Mouse (Mus musculus): ENCODE measurements around the gene Cdc14a. TPM values are rescaled to one million over a fixed set of nuclear protein-coding genes. Genes with fewer than 3 reads are reported as not detected.

Gene Cdc14a
- polyA plus RNA-seq, 1 experiment from 2014 or later, result 15.3 TPM

- no peaks in the 10 kb centered on the region for H3K27me3 ChIP-seq (ENCODE audit: control insufficient read depth, insufficient read depth, low read length)
- ATAC-seq (replicated peaks; ENCODE audit: insufficient number of reproducible peaks, low FRiP score, low TSS enrichment, low read depth) (peak; percentile 4; the same call in 1 of the 2 replicates), DNase-seq (ENCODE audit: low spot score) (no peak)
- no peak overlapping the region for H3K4me2 ChIP-seq (ENCODE audit: low read depth, low read length)
- no peak overlapping the region for H3K4me3 ChIP-seq (ENCODE audit: low read depth, low read length)
- no peak overlapping the region for H3K27ac ChIP-seq (replicated peaks; ENCODE audit: low read depth, low read length)
- H3K9me3 ChIP-seq (replicated peaks; ENCODE audit: control insufficient read depth, low read length), result no peaks in the 10 kb centered on the region
- no peaks in the 10 kb centered on the region for H3K4me1 ChIP-seq (ENCODE audit: control insufficient read depth, insufficient read depth, low read length)
- H3K36me3 ChIP-seq (replicated peaks; ENCODE audit: control insufficient read depth, insufficient read depth, low read depth, low read length), result no peaks in the 10 kb centered on the region
- WGBS, result 81% methylated on average over 4 of the region's 4 CpGs
- H3K9ac ChIP-seq (replicated peaks; ENCODE audit: low read length), result no peak overlapping the region
These were observed 194.5 kb downstream of the Cdc14a start for GRCm38 (mm10) chr3:116229336-116229735.

GRCm38 (mm10) chr3:116228360-116229245, 195.2 kb downstream of the Cdc14a start:
- ATAC-seq (replicated peaks; ENCODE audit: insufficient number of reproducible peaks, low FRiP score, low TSS enrichment, low read depth), result peak; percentile 79
- 40% methylated on average over 11 of the region's 11 CpGs for WGBS
- H3K9ac ChIP-seq (replicated peaks; ENCODE audit: low read length), result no peak overlapping the region
- H3K4me2 ChIP-seq (ENCODE audit: low read depth, low read length), result no peak overlapping the region
- H3K27ac ChIP-seq (replicated peaks; ENCODE audit: low read depth, low read length), result no peak overlapping the region
- no peaks in the 10 kb centered on the region for H3K4me1 ChIP-seq (ENCODE audit: control insufficient read depth, insufficient read depth, low read length)
- H3K36me3 ChIP-seq (replicated peaks; ENCODE audit: control insufficient read depth, insufficient read depth, low read depth, low read length), result no peaks in the 10 kb centered on the region
- peak; percentile 82 for DNase-seq (ENCODE audit: low spot score)
- no peak overlapping the region for H3K4me3 ChIP-seq (ENCODE audit: low read depth, low read length)
- H3K9me3 ChIP-seq (replicated peaks; ENCODE audit: control insufficient read depth, low read length), result no peaks in the 10 kb centered on the region
- no peaks in the 10 kb centered on the region for H3K27me3 ChIP-seq (ENCODE audit: control insufficient read depth, insufficient read depth, low read length)

- H3K27ac ChIP-seq (replicated peaks; ENCODE audit: low read depth, low read length), result no peak overlapping the region
- H3K4me1 ChIP-seq (ENCODE audit: control insufficient read depth, insufficient read depth, low read length), result no peaks in the 10 kb centered on the region
- 67% methylated on average over 5 of the region's 5 CpGs for WGBS
- H3K36me3 ChIP-seq (replicated peaks; ENCODE audit: control insufficient read depth, insufficient read depth, low read depth, low read length), result no peaks in the 10 kb centered on the region
- no peak overlapping the region for H3K9ac ChIP-seq (replicated peaks; ENCODE audit: low read length)
- H3K4me3 ChIP-seq (ENCODE audit: low read depth, low read length), result no peak overlapping the region
- H3K9me3 ChIP-seq (replicated peaks; ENCODE audit: control insufficient read depth, low read length), result no peaks in the 10 kb centered on the region
- DNase-seq (ENCODE audit: low spot score) (peak; percentile 43), ATAC-seq (replicated peaks; ENCODE audit: insufficient number of reproducible peaks, low FRiP score, low TSS enrichment, low read depth) (no peak)
- no peak overlapping the region for H3K4me2 ChIP-seq (ENCODE audit: low read depth, low read length)
- H3K27me3 ChIP-seq (ENCODE audit: control insufficient read depth, insufficient read depth, low read length), result no peaks in the 10 kb centered on the region
These were observed 196.4 kb downstream of the Cdc14a start for GRCm38 (mm10) chr3:116227383-116227782.

GRCm38 (mm10) chr3:116226915-116227314, 196.9 kb downstream of the Cdc14a start:
- 84% methylated on average over 6 of the region's 6 CpGs for WGBS
- ATAC-seq (replicated peaks; ENCODE audit: insufficient number of reproducible peaks, low FRiP score, low TSS enrichment, low read depth) (no peak), DNase-seq (ENCODE audit: low spot score) (no peak)
- Histone ChIP-seq H3K4me1 (ENCODE audit: control insufficient read depth, insufficient read depth, low read length) (no peaks in the 10 kb centered on the region), H3K4me3 (ENCODE audit: low read depth, low read length) (no peak overlapping the region), H3K4me2 (ENCODE audit: low read depth, low read length) (no peak overlapping the region), H3K9me3 (replicated peaks; ENCODE audit: control insufficient read depth, low read length) (no peaks in the 10 kb centered on the region), H3K9ac (replicated peaks; ENCODE audit: low read length) (no peak overlapping the region), H3K36me3 (replicated peaks; ENCODE audit: control insufficient read depth, insufficient read depth, low read depth, low read length) (no peaks in the 10 kb centered on the region), H3K27ac (replicated peaks; ENCODE audit: low read depth, low read length) (no peak overlapping the region), H3K27me3 (ENCODE audit: control insufficient read depth, insufficient read depth, low read length) (no peaks in the 10 kb centered on the region)

Other genes with a start within 250 kb of the Cdc14a start
- 0.20 and 0.56 TPM in 2 replicates for gene Gpr88, start 170.5 kb downstream of the Cdc14a start, polyA plus RNA-seq (2014; fragmentation: Nextera tagmentation; extraction: Ambion mirVana)
- gene Rtca, start 84.2 kb upstream of the Cdc14a start, polyA plus RNA-seq (2014; fragmentation: Nextera tagmentation; extraction: Ambion mirVana), result 110 and 112 TPM in 2 replicates
- 11.5 and 11.9 TPM in 2 replicates for gene Dbt, start 89.0 kb upstream of the Cdc14a start, polyA plus RNA-seq (2014; fragmentation: Nextera tagmentation; extraction: Ambion mirVana)
- 0.26 and 0.84 TPM in 2 replicates for gene Lrrc39, start 138.9 kb upstream of the Cdc14a start, polyA plus RNA-seq (2014; fragmentation: Nextera tagmentation; extraction: Ambion mirVana)
- 38.7 TPM in 2 replicates for gene Sass6, start 170.9 kb upstream of the Cdc14a start, polyA plus RNA-seq (2014; fragmentation: Nextera tagmentation; extraction: Ambion mirVana)
- 18.3 and 25.4 TPM in 2 replicates for gene Trmt13, start 190.6 kb upstream of the Cdc14a start, polyA plus RNA-seq (2014; fragmentation: Nextera tagmentation; extraction: Ambion mirVana)
- 102 and 105 TPM in 2 replicates for gene Mfsd14a, start 238.6 kb upstream of the Cdc14a start, polyA plus RNA-seq (2014; fragmentation: Nextera tagmentation; extraction: Ambion mirVana)